In genomic region chr4:136284455-136284854, GRCm38 (mm10) we compare ENCODE assay signal across 8 mouse cellular contexts. TPM values are rescaled to one million over a fixed set of nuclear protein-coding genes. Genes with fewer than 3 reads are reported as not detected.
A peak's percentile ranks its signal among the peaks of the same experiment; 100 is the strongest.
DNase-seq lines count a peak whose midpoint lies in the region; ATAC-seq lines count a peak whose summit lies in the region.

Gene Zfp46, plus strand, starts transcription at chr4:136284683.

- peaks cover 11% of the 10 kb centered on the region for H3K36me3 ChIP-seq in hindbrain, embryonic 16.5 days (ENCODE audit: control insufficient read depth, insufficient read depth, low read length)

- 16% methylated on average over 5 of the region's 5 CpGs for WGBS in hindbrain, embryonic 16.5 days

- H3K27me3 ChIP-seq in hindbrain, embryonic 16.5 days (replicated peaks; ENCODE audit: control insufficient read depth, insufficient read depth, low read length), result no peaks in the 10 kb centered on the region; the same call in 1 of the 2 replicates

- H3K4me3 ChIP-seq in hindbrain, embryonic 16.5 days (ENCODE audit: low read length), result peak within 1 kb of the TSS; percentile 61

- H3K4me1 ChIP-seq in hindbrain, embryonic 16.5 days (ENCODE audit: control insufficient read depth, insufficient read depth, low read depth, low read length), result peaks cover 34% of the 10 kb centered on the region

- peak within 1 kb of the TSS; percentile 70 for H3K9ac ChIP-seq in hindbrain, embryonic 16.5 days (ENCODE audit: low read depth, low read length)

- peaks cover 2% of the 10 kb centered on the region for H3K9me3 ChIP-seq in hindbrain, embryonic 16.5 days (ENCODE audit: control insufficient read depth, low read length)

- peak within 1 kb of the TSS; percentile 91 for H3K4me2 ChIP-seq in hindbrain, embryonic 16.5 days (ENCODE audit: low read length)

- peak; percentile 70 to 90 for DNase-seq in adrenal gland, adult (ENCODE audit: inconsistent age in 2 of 2, low spot score in 1 of 2)
- peak; percentile 77 for DNase-seq in cerebellum, adult 9-11 months
- peak; percentile 57 to 74 for DNase-seq in gastrocnemius, adult 8-10 months (ENCODE audit: low spot score in 2 of 2)
- DNase-seq in left cerebral cortex, adult 11 months (ENCODE audit: low spot score), result peak; percentile 79
- DNase-seq in lung, postnatal 10 days, result peak; percentile 96
- peak; percentile 73 for DNase-seq in right cerebral cortex, postnatal 25 days

- H3K27ac ChIP-seq in hindbrain, embryonic 16.5 days (ENCODE audit: low read depth, low read length), result peak within 1 kb of the TSS; percentile 88

- no peak for ATAC-seq in hindbrain, embryonic 16.5 days
- no peak for ATAC-seq in erythroid progenitor cell, adult 5-6 weeks (replicated peaks; ENCODE audit: low FRiP score, poor library complexity, severe bottlenecking)

RNA-seq across cellular contexts. Expression of gene Zfp46, which starts in this region (rescaled TPM):
- total RNA-seq in gastrocnemius, adult 8-10 months (2022), result 10 to 100 TPM; 21.2 to 27.1 (median 24.9) TPM
- polyA plus RNA-seq in hindbrain, embryonic 16.5 days (2015; fragmentation: Nextera tagmentation; extraction: Ambion mirVana), result 35.2 and 44.8 TPM in 2 replicates
- 1.7 and 2.9 TPM in 2 replicates for total RNA-seq in erythroid progenitor cell, adult 5-6 weeks (2015; ENCODE audit: low replicate concordance)
- 1.4 and 10.8 TPM in 2 replicates for total RNA-seq in erythroid progenitor cell, adult 5-6 weeks (2017; ENCODE audit: low replicate concordance)
